Mouse (Mus musculus): ENCODE measurements at regions not wholly inside any gene's neighbourhood (a gene's known extent, or its start where the extent isn't known, plus 50 kb on each side); places are given as distances from the start of the nearest gene placed in this dataset.
A peak's percentile ranks its signal among the peaks of the same experiment; 100 is the strongest.
"Not testable (repeated sequence)": the region's sequence is repeated elsewhere in the genome, so short reads cannot be mapped to it uniquely, and the experiment has no call there.

GRCm38 (mm10) chr3:18295921-18296320 lies 347.7 kb downstream of the Cypt12 start:
- no peak for DNase-seq

- DNase-seq: no peak
Measured at GRCm38 (mm10) chr3:18298699-18299098, 350.5 kb downstream of the Cypt12 start.

DNA sequence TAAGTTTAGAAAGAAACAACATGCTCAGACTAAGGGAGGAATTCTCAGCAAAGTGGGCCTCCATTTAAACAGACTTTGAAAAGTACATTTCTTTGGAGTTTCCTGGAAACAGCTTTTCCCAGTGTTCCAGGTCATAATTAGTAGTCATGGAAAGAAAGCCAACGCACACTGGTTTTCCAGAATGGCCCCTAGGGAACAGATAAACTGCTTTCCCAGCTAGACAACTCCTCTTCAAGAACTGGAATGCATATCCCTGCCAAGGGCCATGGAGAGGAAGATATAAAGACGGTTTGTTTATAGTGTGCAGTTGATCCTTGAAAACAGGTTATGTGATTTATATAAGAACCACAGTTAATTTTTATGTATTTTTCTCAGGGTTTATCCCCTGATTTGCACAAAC lies 351.3 kb downstream of the Cypt12 start:
- DNase-seq: peak; percentile 11

GRCm38 (mm10) chr3:18319433-18319832 lies 371.2 kb downstream of the Cypt12 start:
- DNase-seq: no peak

- no peak for DNase-seq
Measured at GRCm38 (mm10) chr3:18333182-18333581, 385.0 kb downstream of the Cypt12 start.

GRCm38 (mm10) chr3:18339189-18339588 lies 391.0 kb downstream of the Cypt12 start:
- DNase-seq: no peak

- DNase-seq: no peak
Measured at GRCm38 (mm10) chr3:18341757-18342156, 393.5 kb downstream of the Cypt12 start.

GRCm38 (mm10) chr3:18378014-18379005 lies 430.1 kb downstream of the Cypt12 start:
- no peak for DNase-seq

GRCm38 (mm10) chr3:18421886-18422575 lies 473.8 kb downstream of the Cypt12 start:
- DNase-seq: no peak

DNA sequence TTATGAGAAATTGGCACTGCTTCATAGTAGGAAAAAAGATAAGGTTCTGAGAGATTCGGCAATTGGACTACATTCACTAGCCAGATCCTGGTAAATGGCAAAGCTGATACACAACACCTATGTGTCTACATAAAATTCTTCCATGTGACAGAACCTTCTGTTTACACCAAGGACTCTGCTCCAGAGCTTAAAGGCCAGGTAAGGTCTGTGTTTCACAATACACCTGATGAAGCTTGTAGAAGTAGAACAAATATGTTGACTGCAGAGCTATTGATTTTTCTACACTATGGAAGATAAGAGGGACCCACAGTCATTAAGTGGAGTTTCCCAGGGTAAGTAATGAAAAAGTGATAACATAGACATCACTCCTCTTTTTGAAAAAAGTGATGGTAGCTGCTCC lies 480.7 kb downstream of the Cypt12 start:
- no peak for DNase-seq

- DNase-seq: no peak
Measured at GRCm38 (mm10) chr3:18438845-18439244, 490.6 kb downstream of the Cypt12 start.

DNA sequence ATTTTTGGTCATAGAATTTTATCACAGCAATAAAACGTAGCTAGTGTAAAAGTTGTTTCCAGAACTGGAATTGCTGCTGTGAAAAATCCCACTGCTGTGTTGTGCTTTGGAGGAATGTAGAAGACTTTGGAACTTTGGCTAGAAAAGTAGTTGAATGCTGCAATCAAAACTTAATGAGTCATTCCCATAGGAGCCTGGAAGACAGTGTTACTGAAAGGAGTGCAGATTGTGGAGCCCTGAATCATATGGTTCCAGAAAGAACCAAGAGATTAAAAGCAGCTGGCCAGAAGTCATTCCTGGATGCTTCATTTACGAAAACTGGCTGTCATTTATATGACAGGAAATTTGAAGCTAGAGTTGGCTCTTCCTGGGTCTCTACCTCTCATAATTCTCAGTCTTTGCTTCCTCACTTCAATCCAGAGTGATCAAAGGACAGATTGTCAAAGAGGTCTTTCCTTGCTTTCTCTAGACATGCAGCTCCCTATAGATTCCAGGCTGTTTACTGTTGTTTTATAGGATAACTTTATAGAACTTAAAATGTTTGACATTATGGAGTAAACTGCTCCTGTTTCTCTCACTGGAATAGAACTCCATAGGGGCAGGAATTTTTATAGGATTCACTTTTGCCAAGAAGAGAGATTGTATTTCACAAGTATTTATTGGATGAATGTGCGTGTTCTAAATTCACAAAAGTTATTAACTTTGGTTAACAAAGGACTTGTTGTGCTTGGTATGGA lies 504.2 kb downstream of the Cypt12 start:
- DNase-seq: no peak

- no peak for DNase-seq
Measured at GRCm38 (mm10) chr3:18453220-18453985, 505.2 kb downstream of the Cypt12 start.

DNA sequence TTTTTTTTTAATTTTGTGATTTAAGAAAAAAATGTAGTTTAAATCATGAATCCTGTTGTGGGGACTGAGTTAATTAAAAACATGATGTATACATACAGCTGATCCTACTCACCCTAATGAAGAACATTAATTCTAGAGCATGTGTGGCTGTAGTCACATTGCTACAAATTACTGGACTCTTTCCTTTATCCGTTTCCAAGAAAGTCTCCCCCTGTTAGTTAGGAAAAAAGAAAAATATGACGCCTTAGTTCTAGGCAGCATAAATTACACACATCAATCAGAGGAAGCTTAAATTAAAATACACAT lies 505.7 kb downstream of the Cypt12 start:
- DNase-seq: no peak

- not testable (repeated sequence) for DNase-seq
Measured at GRCm38 (mm10) chr3:18454558-18455191, 506.5 kb downstream of the Cypt12 start.

DNA sequence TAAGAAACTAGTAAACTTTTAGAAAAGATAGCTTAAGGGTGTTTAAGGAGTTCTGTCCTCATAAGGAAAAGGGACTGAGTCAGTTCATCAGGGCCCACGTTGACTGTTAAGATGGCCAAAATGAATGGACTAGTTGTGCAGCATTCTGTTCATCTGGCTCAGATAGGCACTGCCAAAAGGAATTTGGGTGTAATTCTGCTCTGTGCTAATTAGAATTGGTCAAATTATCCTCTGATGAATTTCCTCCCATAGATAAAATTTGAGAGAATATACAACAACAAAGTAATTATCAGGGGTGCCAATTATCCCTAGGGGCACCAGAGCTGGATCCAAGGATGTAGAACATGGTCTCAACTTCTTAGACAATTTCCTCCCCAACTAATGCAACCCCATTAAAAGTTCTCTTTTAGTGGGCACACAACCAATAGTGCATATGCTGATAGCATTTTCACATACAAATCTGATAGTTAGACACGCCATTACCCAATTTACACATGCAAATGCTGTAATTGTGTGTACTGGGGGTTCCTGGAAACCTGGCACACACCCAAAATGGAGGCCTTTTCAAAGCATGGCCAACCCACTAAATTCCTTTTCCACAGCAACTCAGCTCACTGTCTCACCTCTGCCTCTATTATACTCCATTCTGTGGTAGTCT lies 508.0 kb downstream of the Cypt12 start:
- DNase-seq: no peak

DNA sequence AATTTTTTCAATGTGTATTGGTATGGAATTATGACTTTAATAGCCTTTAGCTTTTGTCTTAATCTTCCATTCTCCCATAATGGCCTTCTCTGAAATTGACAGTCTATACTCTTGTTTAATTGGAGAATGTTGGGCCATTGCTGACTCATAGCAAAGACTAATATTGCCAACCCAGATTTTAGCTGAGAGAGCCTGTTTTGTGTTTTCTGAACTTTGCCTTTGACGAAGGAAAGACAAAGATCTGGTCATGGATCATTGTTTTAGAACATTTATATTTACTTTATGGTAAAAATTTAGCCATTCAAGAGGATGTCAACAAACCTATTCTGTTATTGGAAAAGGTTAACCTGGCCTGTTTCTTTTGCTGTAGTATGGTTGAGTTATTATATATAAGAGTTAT lies 512.1 kb downstream of the Cypt12 start:
- DNase-seq: no peak

- peak; percentile 26 for DNase-seq
Measured at GRCm38 (mm10) chr3:18471846-18472245, 523.6 kb downstream of the Cypt12 start.

GRCm38 (mm10) chr3:18479557-18479956 lies 531.3 kb downstream of the Cypt12 start:
- no peak for DNase-seq

GRCm38 (mm10) chr3:18482006-18482405 lies 533.8 kb downstream of the Cypt12 start:
- no peak for DNase-seq

- no peak for DNase-seq
Measured at GRCm38 (mm10) chr3:18488886-18489285, 540.7 kb downstream of the Cypt12 start.

GRCm38 (mm10) chr3:18522562-18522961 lies 574.4 kb downstream of the Cypt12 start:
- peak; percentile 4 for DNase-seq
